Mouse (Mus musculus): ENCODE results near the gene Snx11. TPM values are rescaled to one million over a fixed set of nuclear protein-coding genes. Genes with fewer than 3 reads are reported as not detected.
A peak's percentile ranks its signal among the peaks of the same experiment; 100 is the strongest.

Gene Snx11
- total and polyA plus RNA-seq, 2 experiments from 2014 or later = 10.2 to 14.8 TPM

DNA sequence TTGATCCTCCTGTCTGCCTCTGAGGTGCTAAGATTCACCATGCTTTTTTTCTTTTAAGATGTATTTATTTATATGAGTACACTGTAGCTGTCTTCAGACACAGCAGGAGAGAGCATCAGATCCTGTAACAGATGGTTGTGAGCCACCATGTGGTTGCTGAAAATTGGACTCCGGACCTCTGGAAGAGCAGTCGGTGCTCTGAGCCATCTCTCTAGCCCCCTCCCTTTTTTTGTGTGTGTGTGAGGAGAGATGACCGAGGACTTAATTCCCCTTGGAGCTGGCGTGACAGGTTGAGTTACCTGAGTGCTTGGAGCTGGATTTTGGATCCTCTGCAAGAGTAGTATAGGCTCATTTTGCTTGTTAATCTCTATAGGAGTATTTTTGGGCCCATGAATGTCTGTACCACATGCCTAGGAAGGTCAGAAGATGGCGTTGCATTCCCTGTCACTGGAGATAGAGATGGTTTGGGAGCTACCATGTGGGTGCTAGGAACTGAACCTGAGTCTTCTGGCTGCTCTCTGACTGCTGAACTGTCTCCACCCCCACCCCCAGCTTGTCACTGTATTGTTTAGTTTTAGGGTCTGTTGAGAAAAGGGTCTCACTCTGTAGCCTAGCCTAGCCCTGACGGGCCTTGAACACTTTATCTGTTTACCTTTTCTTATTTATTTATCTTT lies 32.3 kb upstream of the Snx11 start:
- Histone ChIP-seq H3K4me3 (ENCODE audit: low read depth, low read length) (no peak overlapping the region), H3K4me1 (ENCODE audit: control insufficient read depth, insufficient read depth) (no peaks in the 10 kb centered on the region), H3K27ac (ENCODE audit: low read depth) (no peak overlapping the region), H3K9me3 (replicated peaks; ENCODE audit: control insufficient read depth, low read length) (no peaks in the 10 kb centered on the region), H3K36me3 (replicated peaks; ENCODE audit: control insufficient read depth, insufficient read depth, low read length) (peaks cover 68% of the 10 kb centered on the region), H3K9ac (replicated peaks; ENCODE audit: low read depth, low read length) (no peak overlapping the region), H3K27me3 (ENCODE audit: control insufficient read depth, insufficient read depth, low read length) (no peaks in the 10 kb centered on the region), H3K4me2 (ENCODE audit: low read depth, low read length) (no peak overlapping the region)
- DNase-seq (ENCODE audit: low spot score) (no peak), ATAC-seq (ENCODE audit: insufficient read depth, low read depth) (no peak)
- 95% methylated on average over 6 of the region's 6 CpGs for WGBS
- TF ChIP-seq CTCF (IDR thresholded peaks at IDR 0.05; ENCODE audit: low read depth) (no peak), EP300 (IDR thresholded peaks at IDR 0.05; ENCODE audit: low read depth) (no peak)

DNA sequence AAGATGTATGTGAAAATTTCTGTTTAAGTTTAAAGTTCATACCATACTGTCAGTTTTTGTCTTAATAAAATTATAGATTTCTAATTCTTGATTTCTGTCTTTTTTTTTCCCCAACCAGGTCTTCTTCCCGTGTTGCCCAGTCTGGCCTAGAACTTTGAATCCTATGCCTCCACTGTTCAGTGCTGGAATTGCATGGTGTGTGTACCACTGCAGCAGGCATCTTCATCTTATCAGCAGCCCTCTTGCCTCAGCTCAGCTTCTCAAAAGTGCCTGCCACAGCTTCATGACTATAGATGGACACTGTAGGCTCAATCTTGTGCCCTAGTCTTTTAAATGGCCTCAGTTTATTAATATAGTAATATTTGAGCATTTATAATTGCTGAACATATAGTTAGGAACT lies 30.7 kb upstream of the Snx11 start:
- ATAC-seq (ENCODE audit: insufficient read depth, low read depth) (no peak; the same call in 1 of the 2 replicates), DNase-seq (ENCODE audit: low spot score) (no peak)
- H3K27ac ChIP-seq (ENCODE audit: low read depth) = no peak overlapping the region
- H3K4me1 ChIP-seq (ENCODE audit: control insufficient read depth, insufficient read depth) = no peaks in the 10 kb centered on the region
- no peaks in the 10 kb centered on the region for H3K9me3 ChIP-seq (replicated peaks; ENCODE audit: control insufficient read depth, low read length)
- H3K27me3 ChIP-seq (ENCODE audit: control insufficient read depth, insufficient read depth, low read length) = no peaks in the 10 kb centered on the region
- H3K4me3 ChIP-seq (ENCODE audit: low read depth, low read length) = no peak overlapping the region
- H3K4me2 ChIP-seq (ENCODE audit: low read depth, low read length) = no peak overlapping the region
- WGBS = 26% methylated on average over 1 of the region's 1 CpGs
- peaks cover 77% of the 10 kb centered on the region for H3K36me3 ChIP-seq (replicated peaks; ENCODE audit: control insufficient read depth, insufficient read depth, low read length)
- no peak overlapping the region for H3K9ac ChIP-seq (replicated peaks; ENCODE audit: low read depth, low read length)
- TF ChIP-seq CTCF (IDR thresholded peaks at IDR 0.05; ENCODE audit: low read depth) (peak; percentile 25), EP300 (IDR thresholded peaks at IDR 0.05; ENCODE audit: low read depth) (no peak)

DNA sequence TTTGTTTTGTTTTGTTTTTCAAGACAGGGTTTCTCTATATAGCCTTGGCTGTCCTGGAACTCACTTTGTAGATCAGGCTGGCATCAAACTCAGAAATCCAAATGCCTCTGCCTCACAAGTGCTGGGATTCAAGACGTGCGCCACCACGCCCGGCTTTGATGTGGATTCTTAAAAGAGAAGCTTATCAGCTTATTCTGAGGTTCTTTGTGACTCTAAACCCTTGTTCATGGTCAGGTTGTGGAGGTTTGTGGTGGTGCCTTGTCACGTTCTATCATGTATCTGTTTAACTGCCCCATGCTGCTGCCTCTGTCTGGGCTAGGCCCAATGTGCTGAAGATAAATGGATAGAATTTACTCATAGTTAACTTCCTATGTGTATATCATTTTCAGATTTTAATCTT lies 28.2 kb upstream of the Snx11 start:
- peaks cover 86% of the 10 kb centered on the region for H3K36me3 ChIP-seq (replicated peaks; ENCODE audit: control insufficient read depth, insufficient read depth, low read length)
- 85% methylated on average over 5 of the region's 5 CpGs for WGBS

DNA sequence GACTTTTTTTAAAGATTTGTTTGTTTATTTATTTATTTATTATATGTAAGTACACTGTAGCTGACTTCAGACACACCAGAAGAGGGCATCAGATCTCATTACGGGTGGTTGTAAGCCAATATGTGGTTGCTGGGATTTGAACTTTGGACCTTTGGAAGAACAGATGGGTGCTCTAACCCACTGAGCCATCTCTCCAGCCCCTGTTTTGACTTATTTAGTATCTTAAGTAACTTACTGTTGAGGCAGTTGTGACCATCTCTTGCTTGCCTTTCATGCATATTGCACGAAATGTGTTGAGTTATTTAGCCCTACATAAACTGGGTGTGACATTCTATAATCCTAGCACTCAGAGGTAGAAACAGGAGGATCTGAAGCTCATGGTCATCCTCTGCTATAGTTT lies 22.2 kb upstream of the Snx11 start:
- no peaks in the 10 kb centered on the region for H3K9me3 ChIP-seq (replicated peaks; ENCODE audit: control insufficient read depth, low read length)
- H3K27ac ChIP-seq (ENCODE audit: low read depth) = no peak overlapping the region
- ATAC-seq (ENCODE audit: insufficient read depth, low read depth) = no peak
- no peak for DNase-seq (ENCODE audit: low spot score)
- TF ChIP-seq CTCF (IDR thresholded peaks at IDR 0.05; ENCODE audit: low read depth) (no peak), EP300 (IDR thresholded peaks at IDR 0.05; ENCODE audit: low read depth) (no peak)
- H3K4me1 ChIP-seq (ENCODE audit: control insufficient read depth, insufficient read depth) = no peaks in the 10 kb centered on the region
- H3K9ac ChIP-seq (replicated peaks; ENCODE audit: low read depth, low read length) = no peak overlapping the region
- no peak overlapping the region for H3K4me2 ChIP-seq (ENCODE audit: low read depth, low read length)
- H3K36me3 ChIP-seq (replicated peaks; ENCODE audit: control insufficient read depth, insufficient read depth, low read length) = peaks cover 44% of the 10 kb centered on the region
- no peak overlapping the region for H3K4me3 ChIP-seq (ENCODE audit: low read depth, low read length)
- H3K27me3 ChIP-seq (ENCODE audit: control insufficient read depth, insufficient read depth, low read length) = no peaks in the 10 kb centered on the region
- WGBS = 94% methylated on average over 2 of the region's 2 CpGs

More for the DNA sequence above, 28.2 kb upstream of the Snx11 start:
- Histone ChIP-seq H3K9ac (replicated peaks; ENCODE audit: low read depth, low read length) (no peak overlapping the region), H3K27me3 (ENCODE audit: control insufficient read depth, insufficient read depth, low read length) (no peaks in the 10 kb centered on the region), H3K9me3 (replicated peaks; ENCODE audit: control insufficient read depth, low read length) (no peaks in the 10 kb centered on the region), H3K4me2 (ENCODE audit: low read depth, low read length) (no peak overlapping the region), H3K27ac (ENCODE audit: low read depth) (no peak overlapping the region), H3K4me1 (ENCODE audit: control insufficient read depth, insufficient read depth) (no peaks in the 10 kb centered on the region), H3K4me3 (ENCODE audit: low read depth, low read length) (no peak overlapping the region)
- DNase-seq (ENCODE audit: low spot score) (no peak), ATAC-seq (ENCODE audit: insufficient read depth, low read depth) (no peak)
- TF ChIP-seq EP300 (IDR thresholded peaks at IDR 0.05; ENCODE audit: low read depth) (no peak), CTCF (IDR thresholded peaks at IDR 0.05; ENCODE audit: low read depth) (no peak)

DNA sequence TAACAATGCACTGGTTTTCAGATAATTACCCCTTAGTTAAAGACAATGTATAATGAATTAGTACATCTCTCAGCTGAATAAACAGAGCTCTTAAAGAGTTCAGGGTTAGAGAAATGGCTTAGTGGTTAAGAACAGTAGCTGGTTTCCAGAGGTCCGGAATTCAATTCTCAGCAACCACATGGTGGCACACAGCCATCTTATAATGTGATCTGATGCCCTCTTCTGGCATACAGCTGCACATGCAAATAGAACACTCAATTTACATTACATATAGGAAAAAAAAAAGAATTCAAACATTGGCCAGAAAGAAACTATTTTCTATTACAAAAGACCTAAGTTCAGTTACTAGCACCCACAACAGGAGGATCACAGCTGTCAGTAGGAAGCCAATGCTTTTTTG lies 19.2 kb upstream of the Snx11 start:
- Histone ChIP-seq H3K4me1 (ENCODE audit: control insufficient read depth, insufficient read depth) (peaks cover 6% of the 10 kb centered on the region; the same call in 1 of the 2 replicates), H3K36me3 (replicated peaks; ENCODE audit: control insufficient read depth, insufficient read depth, low read length) (peaks cover 17% of the 10 kb centered on the region), H3K27me3 (ENCODE audit: control insufficient read depth, insufficient read depth, low read length) (no peaks in the 10 kb centered on the region), H3K27ac (ENCODE audit: low read depth) (no peak overlapping the region), H3K4me3 (ENCODE audit: low read depth, low read length) (no peak overlapping the region), H3K9ac (replicated peaks; ENCODE audit: low read depth, low read length) (no peak overlapping the region), H3K9me3 (replicated peaks; ENCODE audit: control insufficient read depth, low read length) (no peaks in the 10 kb centered on the region), H3K4me2 (ENCODE audit: low read depth, low read length) (no peak overlapping the region)
- ATAC-seq (ENCODE audit: insufficient read depth, low read depth) = no peak
- TF ChIP-seq CTCF (IDR thresholded peaks at IDR 0.05; ENCODE audit: low read depth) = peak; percentile 28; the same call in 1 of the 2 replicates
- no peak for TF ChIP-seq EP300 (IDR thresholded peaks at IDR 0.05; ENCODE audit: low read depth)
- no peak for DNase-seq (ENCODE audit: low spot score)
- 55% methylated on average over 1 of the region's 1 CpGs for WGBS

DNA sequence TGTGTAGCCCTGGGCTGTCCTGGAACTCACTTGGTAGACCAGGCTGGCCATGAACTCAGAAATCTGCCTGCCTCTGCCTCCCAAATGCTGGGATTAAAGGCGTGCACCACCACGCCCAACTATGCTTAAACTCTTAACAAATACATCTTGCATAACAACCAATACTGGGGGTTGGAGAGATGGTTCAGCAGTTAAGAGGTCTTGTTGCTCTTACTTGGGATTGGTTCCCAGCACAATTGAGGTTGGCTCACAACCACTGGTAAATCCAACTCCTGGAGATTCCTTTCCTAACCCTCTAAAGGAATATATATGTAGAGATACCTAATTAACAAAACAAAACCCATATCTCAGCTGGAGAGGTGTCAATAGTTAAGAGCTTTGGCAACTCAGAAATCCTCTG lies 18.7 kb upstream of the Snx11 start:
- H3K9ac ChIP-seq (replicated peaks; ENCODE audit: low read depth, low read length) = no peak overlapping the region
- ATAC-seq (ENCODE audit: insufficient read depth, low read depth) (no peak), DNase-seq (ENCODE audit: low spot score) (no peak)
- no peak overlapping the region for H3K27ac ChIP-seq (ENCODE audit: low read depth)
- no peaks in the 10 kb centered on the region for H3K27me3 ChIP-seq (ENCODE audit: control insufficient read depth, insufficient read depth, low read length)
- H3K9me3 ChIP-seq (replicated peaks; ENCODE audit: control insufficient read depth, low read length) = no peaks in the 10 kb centered on the region
- H3K36me3 ChIP-seq (replicated peaks; ENCODE audit: control insufficient read depth, insufficient read depth, low read length) = peaks cover 13% of the 10 kb centered on the region
- TF ChIP-seq CTCF (IDR thresholded peaks at IDR 0.05; ENCODE audit: low read depth) (no peak), EP300 (IDR thresholded peaks at IDR 0.05; ENCODE audit: low read depth) (no peak)
- peaks cover 6% of the 10 kb centered on the region; the same call in 1 of the 2 replicates for H3K4me1 ChIP-seq (ENCODE audit: control insufficient read depth, insufficient read depth)
- WGBS = 98% methylated on average over 2 of the region's 2 CpGs
- no peak overlapping the region for H3K4me2 ChIP-seq (ENCODE audit: low read depth, low read length)
- H3K4me3 ChIP-seq (ENCODE audit: low read depth, low read length) = no peak overlapping the region
